Mouse (Mus musculus): ENCODE measurements around the gene Fam57a. TPM values are rescaled to one million over a fixed set of nuclear protein-coding genes. Genes with fewer than 3 reads are reported as not detected.

Fam57a gene
- 8.9 and 13.6 TPM in 2 replicates for polyA plus RNA-seq (2012; rRNA removed)

DNA sequence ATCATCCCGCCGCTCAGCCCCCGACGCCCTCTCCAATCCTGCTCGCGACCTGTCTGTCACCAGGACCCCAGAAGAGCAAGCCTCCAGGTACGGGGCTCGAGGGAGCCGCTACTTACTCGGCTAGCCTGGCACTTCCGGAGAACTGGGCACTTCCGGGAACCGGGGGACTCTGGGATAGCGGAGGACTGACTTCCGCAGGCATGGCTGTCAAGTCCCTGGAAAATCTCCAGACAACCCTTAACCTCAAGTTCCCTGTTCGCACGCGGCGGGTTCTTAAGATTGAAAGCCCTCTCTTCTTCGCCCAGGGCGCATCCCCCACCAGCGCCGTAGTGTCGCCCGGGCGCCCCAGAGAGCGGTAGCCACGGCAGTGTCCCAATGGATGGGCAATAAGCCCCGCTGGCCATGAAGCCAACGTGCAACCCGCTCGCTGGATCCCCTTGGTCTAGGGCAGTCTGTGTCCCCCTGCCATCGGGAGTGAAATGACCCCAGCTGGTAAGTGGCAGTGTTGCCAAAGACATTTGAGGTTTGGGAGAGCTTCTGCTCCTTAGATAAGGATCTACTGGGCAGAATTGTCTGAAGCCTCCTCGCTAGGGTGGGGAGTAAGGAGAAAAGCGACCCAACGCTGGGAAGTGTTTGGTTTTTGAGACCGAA is at the start of gene Fam57a, which contains the start of gene Vps53:
TSS of gene Fam57a (plus strand) at position 177 of the 651 bp plus-strand sequence.
TSS of gene Vps53 (minus strand) at position 153 of the 651 bp plus-strand sequence.
- Histone ChIP-seq H3K27ac (ENCODE audit: insufficient read depth, low read depth, low read length) (peak within 1 kb of the TSS; percentile 66), H3K36me3 (ENCODE audit: control insufficient read depth, insufficient read depth, low read length) (0 out of 2 replicates have a peak, but pooled peaks cover 6% of the 10 kb centered on the region), H3K4me3 (ENCODE audit: low read depth, low read length) (peak within 1 kb of the TSS; percentile 77), H3K4me1 (ENCODE audit: control insufficient read depth, insufficient read depth, insufficient read length, low read length) (0 out of 2 replicates have a peak, but pooled peaks cover 2% of the 10 kb centered on the region), H3K27me3 (ENCODE audit: control insufficient read depth, insufficient read depth, low read length) (no peaks in the 10 kb centered on the region)
- WGBS: under 1% methylated on average over 37 of the region's 37 CpGs
- TF ChIP-seq POLR2A (IDR thresholded peaks at IDR 0.05; ENCODE audit: low read depth, low read length) (peak; percentile 73; the same call in 1 of the 2 replicates), CTCF (IDR thresholded peaks at IDR 0.05; ENCODE audit: extremely low read depth, insufficient read length, insufficient replicate concordance, low read depth, low read length) (no peak)

DNA sequence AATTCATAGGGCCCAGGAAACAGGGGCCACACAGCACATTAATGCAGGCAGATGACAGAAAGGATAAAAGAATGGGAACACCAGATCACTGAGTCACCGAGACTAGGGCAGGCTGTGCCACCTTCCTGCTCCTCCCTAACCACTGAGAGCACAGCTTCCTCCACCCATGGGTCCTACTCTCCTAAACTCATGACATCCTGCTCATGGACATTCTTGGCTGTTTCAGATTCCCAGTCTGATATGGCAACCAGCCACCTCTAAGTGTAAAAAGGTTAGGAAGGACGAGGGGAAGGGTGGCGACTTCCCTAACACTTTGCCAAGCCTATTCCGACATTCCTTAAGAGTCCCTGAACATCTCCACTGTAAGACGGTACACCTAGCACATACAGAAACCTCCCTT is 48.6 kb upstream of the Fam57a start:
- peaks cover 41% of the 10 kb centered on the region for H3K36me3 ChIP-seq (ENCODE audit: control insufficient read depth, insufficient read depth, low read length)
- H3K27ac ChIP-seq (ENCODE audit: insufficient read depth, low read depth, low read length): no peak overlapping the region; the same call in 1 of the 2 replicates
- no peaks in the 10 kb centered on the region for H3K27me3 ChIP-seq (ENCODE audit: control insufficient read depth, insufficient read depth, low read length)
- H3K4me3 ChIP-seq (ENCODE audit: low read depth, low read length): no peak overlapping the region
- 68% methylated on average over 5 of the region's 5 CpGs for WGBS
- TF ChIP-seq CTCF (IDR thresholded peaks at IDR 0.05; ENCODE audit: extremely low read depth, insufficient read length, insufficient replicate concordance, low read depth, low read length) (no peak), POLR2A (IDR thresholded peaks at IDR 0.05; ENCODE audit: low read depth, low read length) (no peak)
- no peaks in the 10 kb centered on the region for H3K4me1 ChIP-seq (ENCODE audit: control insufficient read depth, insufficient read depth, insufficient read length, low read length)

DNA sequence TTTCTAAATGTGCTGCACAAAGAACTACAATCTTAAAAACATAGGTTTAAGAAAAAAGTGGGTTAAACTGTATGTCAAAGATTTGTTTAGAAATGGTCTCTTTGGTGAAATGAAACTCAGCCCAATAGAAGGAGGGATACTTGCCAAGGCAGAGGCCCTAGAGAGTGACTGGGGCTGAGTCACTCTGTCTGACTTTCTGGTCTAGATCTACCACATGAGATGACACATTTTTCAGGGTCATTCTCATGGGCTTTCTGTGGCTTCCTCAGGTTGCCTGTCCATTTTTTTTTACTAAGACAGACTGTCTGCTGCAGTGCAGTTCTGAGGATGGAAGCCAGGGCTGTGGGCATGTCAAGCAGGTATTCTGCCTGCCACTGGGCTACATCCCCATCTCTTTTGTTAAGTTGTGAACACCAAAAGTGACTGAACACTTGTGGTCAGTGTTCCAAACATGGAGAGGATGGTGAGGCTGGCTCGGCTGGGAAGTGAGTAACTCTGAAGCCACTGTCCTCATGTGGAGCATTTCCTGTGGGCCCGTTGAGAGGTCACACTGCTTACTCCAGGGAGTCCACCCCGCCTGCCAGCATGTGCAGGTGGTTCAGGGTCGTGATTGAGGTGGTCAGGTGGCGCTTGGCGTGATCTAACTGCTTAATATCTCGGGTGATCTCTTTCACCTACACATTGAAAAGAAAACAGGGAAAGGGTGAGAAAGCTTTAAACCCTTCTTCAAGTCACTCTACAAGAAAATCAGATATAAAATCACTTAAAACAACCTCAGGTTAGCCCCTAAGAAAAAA is 43.6 kb upstream of the Fam57a start:
- Histone ChIP-seq H3K27me3 (ENCODE audit: control insufficient read depth, insufficient read depth, low read length) (no peaks in the 10 kb centered on the region), H3K36me3 (ENCODE audit: control insufficient read depth, insufficient read depth, low read length) (peaks cover 43% of the 10 kb centered on the region), H3K27ac (ENCODE audit: insufficient read depth, low read depth, low read length) (no peak overlapping the region), H3K4me3 (ENCODE audit: low read depth, low read length) (no peak overlapping the region), H3K4me1 (ENCODE audit: control insufficient read depth, insufficient read depth, insufficient read length, low read length) (no peaks in the 10 kb centered on the region)
- no peak for TF ChIP-seq POLR2A (IDR thresholded peaks at IDR 0.05; ENCODE audit: low read depth, low read length)
- no peak for TF ChIP-seq CTCF (IDR thresholded peaks at IDR 0.05; ENCODE audit: extremely low read depth, insufficient read length, insufficient replicate concordance, low read depth, low read length)
- WGBS: 80% methylated on average over 7 of the region's 7 CpGs

DNA sequence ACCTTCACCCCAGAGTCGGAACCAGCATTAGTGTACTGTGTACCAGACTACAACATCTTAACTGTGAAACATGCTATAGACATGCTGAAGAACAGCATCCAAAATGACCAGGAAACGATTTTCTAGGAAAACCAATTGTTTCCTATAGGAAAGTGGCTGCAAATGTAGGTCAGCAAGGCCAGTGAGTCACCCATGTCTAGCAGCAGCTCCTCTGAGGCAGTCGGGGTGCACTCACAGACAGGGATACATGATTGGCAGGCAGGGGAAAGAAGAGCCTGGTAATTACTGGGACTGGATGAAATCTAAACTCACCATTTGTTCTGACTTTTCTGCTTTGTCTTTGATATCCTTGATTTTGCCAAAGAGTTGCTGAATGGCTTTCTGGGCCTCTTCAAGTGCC is 41.5 kb upstream of the Fam57a start:
- no peak overlapping the region for H3K27ac ChIP-seq (ENCODE audit: insufficient read depth, low read depth, low read length)
- WGBS: 81% methylated on average over 3 of the region's 3 CpGs
- H3K4me1 ChIP-seq (ENCODE audit: control insufficient read depth, insufficient read depth, insufficient read length, low read length): no peaks in the 10 kb centered on the region
- no peak for TF ChIP-seq POLR2A (IDR thresholded peaks at IDR 0.05; ENCODE audit: low read depth, low read length)
- no peak for TF ChIP-seq CTCF (IDR thresholded peaks at IDR 0.05; ENCODE audit: extremely low read depth, insufficient read length, insufficient replicate concordance, low read depth, low read length)
- no peaks in the 10 kb centered on the region for H3K27me3 ChIP-seq (ENCODE audit: control insufficient read depth, insufficient read depth, low read length)
- H3K36me3 ChIP-seq (ENCODE audit: control insufficient read depth, insufficient read depth, low read length): peaks cover 38% of the 10 kb centered on the region
- no peak overlapping the region for H3K4me3 ChIP-seq (ENCODE audit: low read depth, low read length)

DNA sequence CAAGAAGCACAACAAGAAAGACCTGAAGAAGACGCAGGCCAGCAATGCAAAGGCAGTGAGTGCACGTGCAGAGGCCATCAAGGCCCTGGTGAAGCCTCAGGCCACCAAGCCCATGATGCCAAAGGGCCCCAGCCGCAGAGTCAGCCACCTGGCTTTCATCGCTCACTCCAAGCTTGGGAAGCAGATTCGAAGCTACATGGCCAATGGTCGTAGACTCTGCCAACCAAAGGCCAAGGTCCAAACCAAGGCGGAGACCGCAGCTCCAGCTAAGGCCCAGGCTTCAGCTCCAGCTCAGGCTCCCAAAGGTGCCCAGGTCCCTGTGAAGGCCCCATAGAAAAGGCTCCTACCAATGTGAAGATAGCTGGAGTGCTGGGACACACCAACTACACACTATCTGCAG is 35.1 kb upstream of the Fam57a start:
- Histone ChIP-seq H3K27ac (ENCODE audit: insufficient read depth, low read depth, low read length) (no peak overlapping the region), H3K27me3 (ENCODE audit: control insufficient read depth, insufficient read depth, low read length) (no peaks in the 10 kb centered on the region), H3K4me3 (ENCODE audit: low read depth, low read length) (no peak overlapping the region), H3K36me3 (ENCODE audit: control insufficient read depth, insufficient read depth, low read length) (no peaks in the 10 kb centered on the region), H3K4me1 (ENCODE audit: control insufficient read depth, insufficient read depth, insufficient read length, low read length) (peaks cover 11% of the 10 kb centered on the region; the same call in 1 of the 2 replicates)
- TF ChIP-seq CTCF (IDR thresholded peaks at IDR 0.05; ENCODE audit: extremely low read depth, insufficient read length, insufficient replicate concordance, low read depth, low read length): no peak
- no peak for TF ChIP-seq POLR2A (IDR thresholded peaks at IDR 0.05; ENCODE audit: low read depth, low read length)
- WGBS: 41% methylated on average over 8 of the region's 8 CpGs

DNA sequence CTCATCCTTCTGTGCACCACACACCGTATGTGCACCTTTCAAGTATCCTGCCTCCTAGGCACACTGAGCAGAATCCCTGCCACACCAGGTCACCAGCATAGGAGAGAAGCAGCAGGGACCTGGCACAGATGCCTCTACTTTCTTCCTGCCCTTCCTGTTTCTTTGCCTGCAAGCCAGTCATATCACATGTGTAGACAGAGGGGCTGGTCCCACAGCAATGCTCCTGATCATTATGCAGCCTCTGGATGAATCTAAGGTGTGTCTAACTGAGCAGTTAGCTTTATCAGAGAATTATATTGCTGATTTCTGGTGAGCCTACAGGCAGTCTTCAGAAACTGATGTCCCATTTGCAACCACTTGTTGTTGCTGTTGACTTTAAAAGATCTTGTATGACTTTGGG is 34.3 kb upstream of the Fam57a start:
- no peak overlapping the region; the same call in 1 of the 2 replicates for H3K27ac ChIP-seq (ENCODE audit: insufficient read depth, low read depth, low read length)
- H3K4me1 ChIP-seq (ENCODE audit: control insufficient read depth, insufficient read depth, insufficient read length, low read length): peaks cover 11% of the 10 kb centered on the region; the same call in 1 of the 2 replicates
- WGBS: 35% methylated on average over 1 of the region's 1 CpGs

More for the DNA sequence above, 34.3 kb upstream of the Fam57a start:
- Histone ChIP-seq H3K27me3 (ENCODE audit: control insufficient read depth, insufficient read depth, low read length) (no peaks in the 10 kb centered on the region), H3K4me3 (ENCODE audit: low read depth, low read length) (no peak overlapping the region), H3K36me3 (ENCODE audit: control insufficient read depth, insufficient read depth, low read length) (no peaks in the 10 kb centered on the region)
- TF ChIP-seq CTCF (IDR thresholded peaks at IDR 0.05; ENCODE audit: extremely low read depth, insufficient read length, insufficient replicate concordance, low read depth, low read length): no peak
